Mouse (Mus musculus) central nervous system, embryonic 14 days (tissue): ENCODE data around the gene Nelfa. TPM values are rescaled to one million over a fixed set of nuclear protein-coding genes. Genes with fewer than 3 reads are reported as not detected.

ENCODE experiments used
- polyA plus RNA-seq: library from polyadenylated mRNA; depleted of rRNA; stranded (reverse); fragments of >200 nt; gene quantifications from 2 replicates; pipeline ENCODE4 v1.2.3, GENCODE M21; 2012; rRNA removed

Gene Nelfa
- 52.6 and 53.4 TPM in 2 replicates for polyA plus RNA-seq

GRCm38 (mm10) chr5:33936120-33936707 is at the start of gene Nelfa:
Gene Nelfa (minus strand): TSS chr5:33936413.

GRCm38 (mm10) chr5:33983309-33984121 is 47.3 kb upstream of the Nelfa start, which contains the start of gene Gm1673:
Gene Gm1673 (plus strand): TSS chr5:33983433.

Other genes starting within 250 kb of the Nelfa start
- gene Fgfr3, start 214.7 kb downstream of the Nelfa start, polyA plus RNA-seq = 98.7 and 112 TPM in 2 replicates
- 40.7 and 41.8 TPM in 2 replicates for gene Letm1, start 153.6 kb downstream of the Nelfa start, polyA plus RNA-seq
- gene Nsd2, start 115.7 kb downstream of the Nelfa start, polyA plus RNA-seq = 114 and 121 TPM in 2 replicates
- 453 and 489 TPM in 2 replicates for gene Gm1673, start 47.0 kb upstream of the Nelfa start, polyA plus RNA-seq
- gene Nat8l, start 59.6 kb upstream of the Nelfa start, polyA plus RNA-seq = 14.0 and 15.3 TPM in 2 replicates
- 0.80 and 0.84 TPM in 2 replicates for gene Poln, start 233.0 kb upstream of the Nelfa start, polyA plus RNA-seq
- 7.7 and 8.1 TPM in 2 replicates for gene Haus3, start 233.1 kb upstream of the Nelfa start, polyA plus RNA-seq